Mouse (Mus musculus): ENCODE results near the gene Glb1l.
"Not testable (repeated sequence)": the region's sequence is repeated elsewhere in the genome, so short reads cannot be mapped to it uniquely, and the experiment has no call there.

Glb1l gene

GRCm38 (mm10) chr1:75210136-75211087 is at the start of gene Glb1l, which contains the start of gene Stk16:
Gene Glb1l (minus strand): TSS chr1:75210813.
Gene Stk16 (plus strand): TSS chr1:75210838.
- DNase-seq (ENCODE audit: low spot score in 2 of 2): peak; percentile 96 to 98

GRCm38 (mm10) chr1:75255516-75256046 is 45.0 kb upstream of the Glb1l start:
- DNase-seq (ENCODE audit: low spot score in 2 of 2): no peak

- no peak for DNase-seq (ENCODE audit: low spot score in 2 of 2)
Observed at GRCm38 (mm10) chr1:75254625-75255013, 44.0 kb upstream of the Glb1l start.

GRCm38 (mm10) chr1:75253849-75254624 is 43.4 kb upstream of the Glb1l start:
- peak; percentile 84 to 93 for DNase-seq (ENCODE audit: low spot score in 2 of 2)

GRCm38 (mm10) chr1:75253029-75253428 is 42.4 kb upstream of the Glb1l start:
- no peak for DNase-seq (ENCODE audit: low spot score in 2 of 2)

- no peak for DNase-seq (ENCODE audit: low spot score in 2 of 2)
Observed at GRCm38 (mm10) chr1:75252308-75252707, 41.7 kb upstream of the Glb1l start.

GRCm38 (mm10) chr1:75251112-75251970 is 40.7 kb upstream of the Glb1l start:
- DNase-seq (ENCODE audit: low spot score in 2 of 2): peak; percentile 74 to 78

- no peak for DNase-seq (ENCODE audit: low spot score in 2 of 2)
Observed at GRCm38 (mm10) chr1:75250498-75250897, 39.9 kb upstream of the Glb1l start.

GRCm38 (mm10) chr1:75248041-75248772 is 37.6 kb upstream of the Glb1l start:
- DNase-seq (ENCODE audit: low spot score in 2 of 2): no peak

- DNase-seq (ENCODE audit: low spot score in 2 of 2): no peak
Observed at GRCm38 (mm10) chr1:75247071-75247930, 36.7 kb upstream of the Glb1l start.

GRCm38 (mm10) chr1:75244836-75245235 is 34.2 kb upstream of the Glb1l start:
- DNase-seq (ENCODE audit: low spot score in 2 of 2): peak; percentile 54 to 73

GRCm38 (mm10) chr1:75244175-75244826 is 33.7 kb upstream of the Glb1l start:
- DNase-seq (ENCODE audit: low spot score in 2 of 2): no peak

- no peak for DNase-seq (ENCODE audit: low spot score in 2 of 2)
Observed at GRCm38 (mm10) chr1:75243411-75243810, 32.8 kb upstream of the Glb1l start.

- no peak for DNase-seq (ENCODE audit: low spot score in 2 of 2)
Observed at GRCm38 (mm10) chr1:75239591-75239990, 29.0 kb upstream of the Glb1l start.

- peak; percentile 82 to 83 for DNase-seq (ENCODE audit: low spot score in 2 of 2)
Observed at GRCm38 (mm10) chr1:75236117-75237050, 25.8 kb upstream of the Glb1l start, which contains the start of gene Dnajb2. Gene Dnajb2 (plus strand): TSS chr1:75236406.

GRCm38 (mm10) chr1:75234606-75235005 is 24.0 kb upstream of the Glb1l start:
- peak; percentile 64 to 79 for DNase-seq (ENCODE audit: low spot score in 2 of 2)

GRCm38 (mm10) chr1:75232489-75232888 is 21.9 kb upstream of the Glb1l start:
- not testable (repeated sequence) for DNase-seq (ENCODE audit: low spot score in 2 of 2)

- no peak for DNase-seq (ENCODE audit: low spot score in 2 of 2)
Observed at GRCm38 (mm10) chr1:75231664-75232152, 21.1 kb upstream of the Glb1l start, which contains the start of gene A630095N17Rik. Gene A630095N17Rik (minus strand): TSS chr1:75232102.
